Mouse (Mus musculus): ENCODE data around the gene Tia1. TPM values are rescaled to one million over a fixed set of nuclear protein-coding genes. Genes with fewer than 3 reads are reported as not detected.
A peak's percentile ranks its signal among the peaks of the same experiment; 100 is the strongest.

Gene Tia1
- 187 and 236 TPM in 2 replicates for polyA plus RNA-seq (2014; fragmentation: Nextera tagmentation; extraction: Ambion mirVana)

- ATAC-seq (ENCODE audit: low FRiP score, low TSS enrichment): peak; percentile 95
- Histone ChIP-seq H3K27ac (ENCODE audit: low read depth, low read length) (peak within 1 kb of the TSS; percentile 100), H3K4me3 (ENCODE audit: low read length) (peak within 1 kb of the TSS; percentile 86), H3K4me1 (ENCODE audit: control insufficient read depth, insufficient read depth, low read length) (no peaks in the 10 kb centered on the region), H3K9me3 (ENCODE audit: control insufficient read depth, low read length) (no peaks in the 10 kb centered on the region), H3K36me3 (ENCODE audit: control insufficient read depth, insufficient read depth, low read length) (peaks cover 11% of the 10 kb centered on the region; the same call in 1 of the 2 replicates), H3K9ac (ENCODE audit: low read depth, low read length) (peak within 1 kb of the TSS; percentile 96), H3K4me2 (replicated peaks; ENCODE audit: low read depth, low read length) (peak within 1 kb of the TSS; percentile 58), H3K27me3 (ENCODE audit: control insufficient read depth, insufficient read depth, low read length) (no peaks in the 10 kb centered on the region)
- WGBS: under 1% methylated on average over 62 of the region's 62 CpGs
Measured at GRCm38 (mm10) chr6:86404100-86404861, at the start of gene Tia1. Tia1 (plus strand) TSS chr6:86404219.

- no peaks in the 10 kb centered on the region for H3K9me3 ChIP-seq (ENCODE audit: control insufficient read depth, low read length)
- no peak for ATAC-seq (ENCODE audit: low FRiP score, low TSS enrichment)
- no peak overlapping the region for H3K4me3 ChIP-seq (ENCODE audit: low read length)
- H3K27me3 ChIP-seq (ENCODE audit: control insufficient read depth, insufficient read depth, low read length): no peaks in the 10 kb centered on the region
- H3K4me2 ChIP-seq (replicated peaks; ENCODE audit: low read depth, low read length): no peak overlapping the region
- no peak overlapping the region for H3K9ac ChIP-seq (ENCODE audit: low read depth, low read length)
- H3K36me3 ChIP-seq (ENCODE audit: control insufficient read depth, insufficient read depth, low read length): no peaks in the 10 kb centered on the region
- H3K27ac ChIP-seq (ENCODE audit: low read depth, low read length): no peak overlapping the region
- H3K4me1 ChIP-seq (ENCODE audit: control insufficient read depth, insufficient read depth, low read length): no peaks in the 10 kb centered on the region
- 79% methylated on average over 3 of the region's 3 CpGs for WGBS
Measured at GRCm38 (mm10) chr6:86354948-86355347, 49.1 kb upstream of the Tia1 start.

GRCm38 (mm10) chr6:86356956-86357355 is 47.1 kb upstream of the Tia1 start:
- no peak for ATAC-seq (ENCODE audit: low FRiP score, low TSS enrichment)
- no peaks in the 10 kb centered on the region for H3K9me3 ChIP-seq (ENCODE audit: control insufficient read depth, low read length)
- H3K4me1 ChIP-seq (ENCODE audit: control insufficient read depth, insufficient read depth, low read length): no peaks in the 10 kb centered on the region; the same call in 1 of the 2 replicates
- H3K4me3 ChIP-seq (ENCODE audit: low read length): no peak overlapping the region
- no peaks in the 10 kb centered on the region for H3K36me3 ChIP-seq (ENCODE audit: control insufficient read depth, insufficient read depth, low read length)
- no peak overlapping the region for H3K9ac ChIP-seq (ENCODE audit: low read depth, low read length)
- no peak overlapping the region for H3K4me2 ChIP-seq (replicated peaks; ENCODE audit: low read depth, low read length)
- H3K27ac ChIP-seq (ENCODE audit: low read depth, low read length): no peak overlapping the region
- WGBS: 54% methylated on average over 9 of the region's 9 CpGs
- no peaks in the 10 kb centered on the region for H3K27me3 ChIP-seq (ENCODE audit: control insufficient read depth, insufficient read depth, low read length)

- no peak overlapping the region for H3K4me2 ChIP-seq (replicated peaks; ENCODE audit: low read depth, low read length)
- H3K27ac ChIP-seq (ENCODE audit: low read depth, low read length): no peak overlapping the region
- H3K27me3 ChIP-seq (ENCODE audit: control insufficient read depth, insufficient read depth, low read length): no peaks in the 10 kb centered on the region
- no peaks in the 10 kb centered on the region for H3K9me3 ChIP-seq (ENCODE audit: control insufficient read depth, low read length)
- no peaks in the 10 kb centered on the region for H3K36me3 ChIP-seq (ENCODE audit: control insufficient read depth, insufficient read depth, low read length)
- no peak overlapping the region for H3K9ac ChIP-seq (ENCODE audit: low read depth, low read length)
- no peaks in the 10 kb centered on the region; the same call in 1 of the 2 replicates for H3K4me1 ChIP-seq (ENCODE audit: control insufficient read depth, insufficient read depth, low read length)
- 60% methylated on average over 7 of the region's 7 CpGs for WGBS
- no peak overlapping the region for H3K4me3 ChIP-seq (ENCODE audit: low read length)
- ATAC-seq (ENCODE audit: low FRiP score, low TSS enrichment): no peak
Measured at GRCm38 (mm10) chr6:86360691-86361090, 43.3 kb upstream of the Tia1 start.

- Histone ChIP-seq H3K9me3 (ENCODE audit: control insufficient read depth, low read length) (no peaks in the 10 kb centered on the region), H3K4me2 (replicated peaks; ENCODE audit: low read depth, low read length) (no peak overlapping the region), H3K27me3 (ENCODE audit: control insufficient read depth, insufficient read depth, low read length) (no peaks in the 10 kb centered on the region), H3K36me3 (ENCODE audit: control insufficient read depth, insufficient read depth, low read length) (no peaks in the 10 kb centered on the region), H3K9ac (ENCODE audit: low read depth, low read length) (no peak overlapping the region), H3K4me1 (ENCODE audit: control insufficient read depth, insufficient read depth, low read length) (peaks cover 1% of the 10 kb centered on the region), H3K4me3 (ENCODE audit: low read length) (no peak overlapping the region), H3K27ac (ENCODE audit: low read depth, low read length) (no peak overlapping the region)
- WGBS: 92% methylated on average over 7 of the region's 7 CpGs
- ATAC-seq (ENCODE audit: low FRiP score, low TSS enrichment): no peak
Measured at GRCm38 (mm10) chr6:86361373-86361772, 42.6 kb upstream of the Tia1 start.

- Histone ChIP-seq H3K27ac (ENCODE audit: low read depth, low read length) (no peak overlapping the region), H3K4me3 (ENCODE audit: low read length) (peak overlapping the region; percentile 68), H3K4me2 (replicated peaks; ENCODE audit: low read depth, low read length) (peak overlapping the region; percentile 88), H3K9ac (ENCODE audit: low read depth, low read length) (peak overlapping the region; percentile 58), H3K9me3 (ENCODE audit: control insufficient read depth, low read length) (no peaks in the 10 kb centered on the region), H3K4me1 (ENCODE audit: control insufficient read depth, insufficient read depth, low read length) (peaks cover 9% of the 10 kb centered on the region), H3K27me3 (ENCODE audit: control insufficient read depth, insufficient read depth, low read length) (no peaks in the 10 kb centered on the region), H3K36me3 (ENCODE audit: control insufficient read depth, insufficient read depth, low read length) (peaks cover 18% of the 10 kb centered on the region; the same call in 1 of the 2 replicates)
- 3% methylated on average over 17 of the region's 17 CpGs for WGBS
- ATAC-seq (ENCODE audit: low FRiP score, low TSS enrichment): peak; percentile 16; the same call in 1 of the 2 replicates
Measured at GRCm38 (mm10) chr6:86364442-86365141, 39.4 kb upstream of the Tia1 start.

- Histone ChIP-seq H3K4me3 (ENCODE audit: low read length) (peak within 1 kb of the TSS; percentile 68), H3K9me3 (ENCODE audit: control insufficient read depth, low read length) (no peaks in the 10 kb centered on the region), H3K36me3 (ENCODE audit: control insufficient read depth, insufficient read depth, low read length) (peaks cover 18% of the 10 kb centered on the region; the same call in 1 of the 2 replicates), H3K9ac (ENCODE audit: low read depth, low read length) (peak within 1 kb of the TSS; percentile 83), H3K4me1 (ENCODE audit: control insufficient read depth, insufficient read depth, low read length) (peaks cover 10% of the 10 kb centered on the region), H3K27ac (ENCODE audit: low read depth, low read length) (peak within 1 kb of the TSS; percentile 56; the same call in 1 of the 2 replicates), H3K4me2 (replicated peaks; ENCODE audit: low read depth, low read length) (peak within 1 kb of the TSS; percentile 88), H3K27me3 (ENCODE audit: control insufficient read depth, insufficient read depth, low read length) (no peaks in the 10 kb centered on the region)
- ATAC-seq (ENCODE audit: low FRiP score, low TSS enrichment): peak; percentile 97
- under 1% methylated on average over 72 of the region's 76 CpGs for WGBS
Measured at GRCm38 (mm10) chr6:86365371-86366124, 38.5 kb upstream of the Tia1 start, which contains the start of gene Fam136a. Fam136a (plus strand) TSS chr6:86365646.

- WGBS: 44% methylated on average over 25 of the region's 25 CpGs
- ATAC-seq (ENCODE audit: low FRiP score, low TSS enrichment): 0 out of 2 replicates have a peak, but pooled peaks have one; percentile 13
- Histone ChIP-seq H3K27ac (ENCODE audit: low read depth, low read length) (peak overlapping the region; percentile 56; the same call in 1 of the 2 replicates), H3K4me2 (replicated peaks; ENCODE audit: low read depth, low read length) (peak overlapping the region; percentile 75), H3K27me3 (ENCODE audit: control insufficient read depth, insufficient read depth, low read length) (no peaks in the 10 kb centered on the region), H3K36me3 (ENCODE audit: control insufficient read depth, insufficient read depth, low read length) (peaks cover 18% of the 10 kb centered on the region; the same call in 1 of the 2 replicates), H3K4me3 (ENCODE audit: low read length) (peak overlapping the region; percentile 68), H3K9me3 (ENCODE audit: control insufficient read depth, low read length) (no peaks in the 10 kb centered on the region), H3K4me1 (ENCODE audit: control insufficient read depth, insufficient read depth, low read length) (peaks cover 14% of the 10 kb centered on the region), H3K9ac (ENCODE audit: low read depth, low read length) (peak overlapping the region; percentile 83)
Measured at GRCm38 (mm10) chr6:86366125-86366852, 37.7 kb upstream of the Tia1 start.
